Mouse (Mus musculus): ENCODE results near the gene Pdgfc. TPM values are rescaled to one million over a fixed set of nuclear protein-coding genes. Genes with fewer than 3 reads are reported as not detected.

Pdgfc gene
- 1.00 and 1.3 TPM in 2 replicates for polyA plus RNA-seq (2012; rRNA removed)

GRCm38 (mm10) chr3:81036151-81036553, at the start of gene Pdgfc:
Gene Pdgfc (plus strand): TSS chr3:81036416.
- Histone ChIP-seq H3K4me1 (ENCODE audit: control insufficient read depth, insufficient read depth, low read length) (0 out of 2 replicates have a peak, but pooled peaks cover 3% of the 10 kb centered on the region), H3K4me3 (replicated peaks; ENCODE audit: extremely low read depth, low read depth, low read length) (peak within 1 kb of the TSS; percentile 57)
- no peak for DNase-seq
- TF ChIP-seq CTCF (IDR thresholded peaks at IDR 0.05; ENCODE audit: insufficient read depth, low read length) (no peak), POLR2A (IDR thresholded peaks at IDR 0.05; ENCODE audit: borderline replicate concordance, extremely low read depth, low read depth, low read length) (no peak)
- 7% methylated on average over 12 of the region's 17 CpGs for WGBS

GRCm38 (mm10) chr3:81009245-81009644, 27.0 kb upstream of the Pdgfc start:
- no peak for TF ChIP-seq CTCF (IDR thresholded peaks at IDR 0.05; ENCODE audit: insufficient read depth, low read length)
- TF ChIP-seq POLR2A (IDR thresholded peaks at IDR 0.05; ENCODE audit: borderline replicate concordance, extremely low read depth, low read depth, low read length): no peak
- H3K4me1 ChIP-seq (ENCODE audit: control insufficient read depth, insufficient read depth, low read length): peaks cover 2% of the 10 kb centered on the region; the same call in 1 of the 2 replicates
- H3K4me3 ChIP-seq (replicated peaks; ENCODE audit: extremely low read depth, low read depth, low read length): no peak overlapping the region
- 65% methylated on average over 3 of the region's 3 CpGs for WGBS
- DNase-seq: no peak

- no peak for DNase-seq
- WGBS: 34% methylated on average over 3 of the region's 3 CpGs
- TF ChIP-seq CTCF (IDR thresholded peaks at IDR 0.05; ENCODE audit: insufficient read depth, low read length) (no peak), POLR2A (IDR thresholded peaks at IDR 0.05; ENCODE audit: borderline replicate concordance, extremely low read depth, low read depth, low read length) (no peak)
- Histone ChIP-seq H3K4me3 (replicated peaks; ENCODE audit: extremely low read depth, low read depth, low read length) (no peak overlapping the region), H3K4me1 (ENCODE audit: control insufficient read depth, insufficient read depth, low read length) (peaks cover 2% of the 10 kb centered on the region; the same call in 1 of the 2 replicates)
Measured at GRCm38 (mm10) chr3:81009899-81010298, 26.3 kb upstream of the Pdgfc start.

GRCm38 (mm10) chr3:81017385-81018051, 18.7 kb upstream of the Pdgfc start:
- peak; percentile 57 for DNase-seq

GRCm38 (mm10) chr3:81020064-81020463, 16.2 kb upstream of the Pdgfc start:
- Histone ChIP-seq H3K4me1 (ENCODE audit: control insufficient read depth, insufficient read depth, low read length) (peaks cover 2% of the 10 kb centered on the region; the same call in 1 of the 2 replicates), H3K4me3 (replicated peaks; ENCODE audit: extremely low read depth, low read depth, low read length) (no peak overlapping the region)
- DNase-seq: no peak
- TF ChIP-seq POLR2A (IDR thresholded peaks at IDR 0.05; ENCODE audit: borderline replicate concordance, extremely low read depth, low read depth, low read length): no peak
- TF ChIP-seq CTCF (IDR thresholded peaks at IDR 0.05; ENCODE audit: insufficient read depth, low read length): no peak
- 20% methylated on average over 1 of the region's 1 CpGs for WGBS

More at GRCm38 (mm10) chr3:81017385-81018051, 18.7 kb upstream of the Pdgfc start:
- TF ChIP-seq CTCF (IDR thresholded peaks at IDR 0.05; ENCODE audit: insufficient read depth, low read length) (no peak), POLR2A (IDR thresholded peaks at IDR 0.05; ENCODE audit: borderline replicate concordance, extremely low read depth, low read depth, low read length) (no peak)
- Histone ChIP-seq H3K4me3 (replicated peaks; ENCODE audit: extremely low read depth, low read depth, low read length) (no peak overlapping the region), H3K4me1 (ENCODE audit: control insufficient read depth, insufficient read depth, low read length) (peaks cover 2% of the 10 kb centered on the region; the same call in 1 of the 2 replicates)
- WGBS: 54% methylated on average over 5 of the region's 5 CpGs

- Histone ChIP-seq H3K4me1 (ENCODE audit: control insufficient read depth, insufficient read depth, low read length) (peaks cover 2% of the 10 kb centered on the region; the same call in 1 of the 2 replicates), H3K4me3 (replicated peaks; ENCODE audit: extremely low read depth, low read depth, low read length) (no peak overlapping the region)
- no peak for DNase-seq
- TF ChIP-seq POLR2A (IDR thresholded peaks at IDR 0.05; ENCODE audit: borderline replicate concordance, extremely low read depth, low read depth, low read length) (no peak), CTCF (IDR thresholded peaks at IDR 0.05; ENCODE audit: insufficient read depth, low read length) (no peak)
- WGBS: 80% methylated on average over 6 of the region's 6 CpGs
Measured at GRCm38 (mm10) chr3:81021783-81022182, 14.4 kb upstream of the Pdgfc start.

GRCm38 (mm10) chr3:81022266-81022665, 13.9 kb upstream of the Pdgfc start:
- 80% methylated on average over 5 of the region's 5 CpGs for WGBS

GRCm38 (mm10) chr3:81022845-81023244, 13.4 kb upstream of the Pdgfc start:
- whole genome bisulfite sequencing: 69% methylated on average over 1 of the region's 1 CpGs
- no peak for TF ChIP-seq CTCF (IDR thresholded peaks at IDR 0.05; ENCODE audit: insufficient read depth, low read length)
- TF ChIP-seq POLR2A (IDR thresholded peaks at IDR 0.05; ENCODE audit: borderline replicate concordance, extremely low read depth, low read depth, low read length): no peak
- no peak for DNase-seq
- Histone ChIP-seq H3K4me3 (replicated peaks; ENCODE audit: extremely low read depth, low read depth, low read length) (no peak overlapping the region), H3K4me1 (ENCODE audit: control insufficient read depth, insufficient read depth, low read length) (peaks cover 1% of the 10 kb centered on the region; the same call in 1 of the 2 replicates)

More at GRCm38 (mm10) chr3:81022266-81022665, 13.9 kb upstream of the Pdgfc start:
- DNase-seq: no peak
- peaks cover 2% of the 10 kb centered on the region; the same call in 1 of the 2 replicates for H3K4me1 ChIP-seq (ENCODE audit: control insufficient read depth, insufficient read depth, low read length)
- no peak for TF ChIP-seq POLR2A (IDR thresholded peaks at IDR 0.05; ENCODE audit: borderline replicate concordance, extremely low read depth, low read depth, low read length)
- TF ChIP-seq CTCF (IDR thresholded peaks at IDR 0.05; ENCODE audit: insufficient read depth, low read length): no peak
- no peak overlapping the region for H3K4me3 ChIP-seq (replicated peaks; ENCODE audit: extremely low read depth, low read depth, low read length)

- WGBS: 56% methylated on average over 1 of the region's 1 CpGs
- DNase-seq: no peak
- TF ChIP-seq POLR2A (IDR thresholded peaks at IDR 0.05; ENCODE audit: borderline replicate concordance, extremely low read depth, low read depth, low read length): no peak
- TF ChIP-seq CTCF (IDR thresholded peaks at IDR 0.05; ENCODE audit: insufficient read depth, low read length): no peak
- Histone ChIP-seq H3K4me1 (ENCODE audit: control insufficient read depth, insufficient read depth, low read length) (no peaks in the 10 kb centered on the region), H3K4me3 (replicated peaks; ENCODE audit: extremely low read depth, low read depth, low read length) (no peak overlapping the region)
Measured at GRCm38 (mm10) chr3:81023568-81023967, 12.6 kb upstream of the Pdgfc start.

Data from lung, adult 2 months (tissue).